ENCODE assay signal across 8 mouse cellular contexts in the genomic region with DNA sequence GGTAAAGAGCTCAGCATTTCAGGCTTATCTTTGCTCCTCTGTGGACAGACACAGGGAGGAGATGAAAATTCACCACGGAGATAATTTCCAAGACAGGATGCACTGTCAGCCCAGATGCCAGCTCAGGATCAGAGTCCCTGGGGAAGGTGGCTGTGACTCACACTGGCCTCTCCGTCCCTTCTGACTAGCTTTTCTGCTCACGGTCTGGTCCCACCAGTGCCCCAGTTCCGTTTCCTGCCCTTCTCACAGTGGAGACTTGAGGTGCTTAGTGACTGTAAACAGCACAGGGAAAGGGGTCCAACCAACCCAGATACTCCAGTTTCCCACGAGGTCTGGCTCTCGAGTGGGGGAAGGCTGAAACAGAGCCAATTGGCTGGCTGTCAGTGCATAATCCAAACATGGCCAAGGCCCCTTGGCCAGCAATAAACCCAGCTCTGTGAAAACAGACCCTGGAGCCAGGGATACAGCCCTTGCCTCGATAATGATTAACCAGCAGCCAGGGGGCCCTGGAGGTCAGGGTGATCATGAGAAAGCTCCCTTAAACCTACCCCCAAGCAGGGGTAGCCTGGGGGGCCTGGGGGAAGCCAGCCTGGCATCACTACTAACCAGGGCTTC.
A peak's percentile ranks its signal among the peaks of the same experiment; 100 is the strongest.
DNase-seq lines count a peak whose midpoint lies in the region; ATAC-seq and TF ChIP-seq lines count a peak whose summit lies in the region.

No protein-coding gene starts in this region.

- no peaks in the 10 kb centered on the region for H3K27me3 ChIP-seq in thymus, adult 2 months (ENCODE audit: control insufficient read depth, insufficient read depth, low read length)

- no peak for TF ChIP-seq CTCF in thymus, adult 2 months (IDR thresholded peaks at IDR 0.05; ENCODE audit: borderline replicate concordance, control insufficient read depth, extremely low read depth, insufficient read depth, low read length, poor library complexity)

- peak; percentile 32 for ATAC-seq in erythroid progenitor cell, adult 5-6 weeks (replicated peaks; ENCODE audit: low FRiP score, poor library complexity, severe bottlenecking)

- no peak for TF ChIP-seq POLR2A in thymus, adult 2 months (IDR thresholded peaks at IDR 0.05; ENCODE audit: control insufficient read depth, extremely low read depth, insufficient read depth, low read length, poor library complexity)

- intact Hi-C loops in left cerebral cortex, postnatal 14 days (cut with DNase I): no loop called here
- intact Hi-C loops in left cerebral cortex, postnatal 36 days (cut with DNase I): no loop called here
- intact Hi-C loops in gastrocnemius, postnatal 36 days (cut with DNase I): no loop called here

- no peaks in the 10 kb centered on the region for H3K36me3 ChIP-seq in thymus, adult 2 months (ENCODE audit: control insufficient read depth, insufficient read depth, low read length)

- DNase-seq in left cerebral cortex, postnatal 14 days (ENCODE audit: low spot score in 2 of 2): peak; percentile 42 to 51
- DNase-seq in left cerebral cortex, postnatal 36 days (ENCODE audit: low spot score in 2 of 2): no peak
- DNase-seq in kidney, postnatal 10 days: peak; percentile 75
- DNase-seq in lung, postnatal 14 days: peak; percentile 63
- no peak for DNase-seq in gastrocnemius, postnatal 36 days
- DNase-seq in cerebellum, postnatal 36 days: no peak
- no peak for DNase-seq in thymus, adult 2 months

- no peaks in the 10 kb centered on the region for H3K4me1 ChIP-seq in thymus, adult 2 months (replicated peaks; ENCODE audit: control insufficient read depth, insufficient read depth, low read length)

- WGBS in thymus, adult 2 months: 60% methylated on average over 7 of the region's 7 CpGs

- no peak overlapping the region for H3K27ac ChIP-seq in thymus, adult 2 months (ENCODE audit: control insufficient read depth, insufficient read depth, low read length)

- H3K4me3 ChIP-seq in thymus, adult 2 months (ENCODE audit: control insufficient read depth, insufficient read depth, low read length): no peak overlapping the region

Comparison
In these comparisons a context has a peak if more than half of its experiments do, and no peak if none do; other contexts are left out.
1. DNase-seq: peak in left cerebral cortex, postnatal 14 days (2 of 2), kidney, postnatal 10 days (single experiment) and lung, postnatal 14 days (single experiment); none in left cerebral cortex, postnatal 36 days (0 of 2), gastrocnemius, postnatal 36 days (0 of 2), cerebellum, postnatal 36 days (0 of 2) and thymus, adult 2 months (single experiment).